Mouse (Mus musculus) myocyte (in vitro differentiated cells): ENCODE data around the gene Arhgap19.

ENCODE experiments used
- CEBPB ChIP-seq: IDR thresholded peaks from 2 replicates; pipeline ENCODE4 v1.6.1; 2011; ENCODE audit warnings: mild to moderate bottlenecking, moderate library complexity; ENCODE audit not compliant: poor library complexity, insufficient read depth, severe bottlenecking
- E2F4 ChIP-seq: IDR thresholded peaks from one replicate; pipeline ENCODE4 v1.6.1; 2011; ENCODE audit warnings: mild to moderate bottlenecking, control low read depth, moderate library complexity; ENCODE audit not compliant: insufficient read depth
- MAX ChIP-seq: IDR thresholded peaks from one replicate; pipeline ENCODE4 v1.6.1; 2011; ENCODE audit warnings: low read depth, mild to moderate bottlenecking, control low read depth
- MYOD1 ChIP-seq, 3 experiments: IDR thresholded peaks; one replicate each; pipeline ENCODE4 v1.6.1; 2011; ENCODE audit warnings: control low read depth in 2 of 3, low read depth in 2 of 3, mild to moderate bottlenecking in 2 of 3, moderate library complexity in 1 of 3; ENCODE audit not compliant: insufficient read length in 2 of 3, control insufficient read depth in 1 of 3
- MYOG ChIP-seq, 3 experiments: IDR thresholded peaks; one replicate each; pipeline ENCODE4 v1.6.1; 2011; ENCODE audit warnings: control low read depth in 2 of 3, low read depth in 2 of 3, mild to moderate bottlenecking in 2 of 3; ENCODE audit not compliant: insufficient read length in 2 of 3, control insufficient read depth in 1 of 3, insufficient read depth in 1 of 3
- POLR2A ChIP-seq: IDR thresholded peaks from one replicate; pipeline ENCODE4 v1.6.1; 2011; ENCODE audit warnings: low read depth, mild to moderate bottlenecking, control low read depth, moderate library complexity; ENCODE audit not compliant: insufficient read length
- POLR2AphosphoS2 ChIP-seq: IDR thresholded peaks from one replicate; pipeline ENCODE4 v1.6.1; 2011; ENCODE audit warnings: low read depth, control low read depth; ENCODE audit not compliant: insufficient read length
- REST ChIP-seq: IDR thresholded peaks from one replicate; pipeline ENCODE4 v1.6.1; 2011; ENCODE audit warnings: mild to moderate bottlenecking, control low read depth, moderate library complexity; ENCODE audit not compliant: insufficient read depth, insufficient read length
- SRF ChIP-seq: IDR thresholded peaks from one replicate; pipeline ENCODE4 v1.6.1; 2011; ENCODE audit warnings: low read depth; ENCODE audit not compliant: control insufficient read depth, insufficient read length
- TCF12 ChIP-seq: IDR thresholded peaks from one replicate; pipeline ENCODE4 v1.6.1; 2011; ENCODE audit warnings: mild to moderate bottlenecking, control low read depth; ENCODE audit not compliant: poor library complexity, insufficient read depth, severe bottlenecking
- TCF3 ChIP-seq: IDR thresholded peaks from one replicate; pipeline ENCODE4 v1.6.1; 2011; ENCODE audit warnings: low read depth, control low read depth; ENCODE audit not compliant: insufficient read length
- USF1 ChIP-seq: IDR thresholded peaks from one replicate; pipeline ENCODE4 v1.6.1; 2011; ENCODE audit warnings: low read depth, mild to moderate bottlenecking, control low read depth, moderate library complexity

DNA sequence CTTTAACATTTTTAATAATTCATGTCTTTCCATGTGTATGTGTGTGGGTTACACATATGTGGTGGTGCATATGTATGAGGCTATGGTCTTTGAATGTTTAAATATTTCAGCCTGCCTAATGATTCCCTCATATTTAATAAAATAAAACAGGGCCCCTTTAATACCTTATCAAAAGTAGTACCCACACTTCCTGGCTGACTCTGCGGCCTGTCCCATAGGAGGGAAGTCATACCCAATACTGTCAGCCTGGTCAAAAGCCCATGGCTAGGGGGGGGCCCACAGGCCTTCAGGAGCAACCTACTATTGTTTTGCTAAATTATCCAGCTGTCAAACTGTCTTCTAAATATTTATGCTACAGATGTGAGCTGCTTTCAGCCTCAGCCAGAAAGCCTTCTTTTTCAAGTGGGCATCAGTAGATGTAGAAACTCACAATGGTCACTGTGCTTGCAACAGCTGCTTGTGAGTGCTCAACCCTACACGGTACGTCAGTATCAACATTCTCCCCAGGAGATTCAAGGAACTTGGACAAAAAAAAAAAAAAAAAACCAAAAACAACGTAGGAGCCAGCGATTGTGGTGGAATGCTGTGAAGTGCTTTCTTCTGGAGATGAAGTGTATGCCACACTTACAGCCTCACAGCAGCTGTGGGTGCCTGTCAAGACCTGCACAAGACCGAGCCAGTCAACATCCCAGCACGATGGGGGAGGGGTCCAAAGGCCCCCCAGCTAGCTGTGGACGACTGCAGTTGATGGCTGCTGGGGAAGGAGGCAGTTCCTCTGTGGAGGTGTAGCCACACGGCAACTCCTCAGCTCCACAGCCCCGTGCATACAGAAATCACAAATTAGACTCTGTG, 12.5 kb downstream of the Arhgap19 start:
- TF ChIP-seq REST: no peak
- no peak for TF ChIP-seq SRF
- TF ChIP-seq POLR2A: no peak
- TF ChIP-seq TCF12: no peak
- no peak for TF ChIP-seq USF1
- no peak for TF ChIP-seq MAX
- no peak for TF ChIP-seq POLR2AphosphoS2
- no peak for TF ChIP-seq CEBPB
- no peak for TF ChIP-seq TCF3
- TF ChIP-seq MYOG (IDR thresholded peaks at IDR 0.05; ENCODE audit: control insufficient read depth in 1 of 3, insufficient read depth in 1 of 3, insufficient read length in 2 of 3, low read depth in 2 of 3): peak in 1 of 3 experiments; percentile 29
- TF ChIP-seq E2F4: no peak
- TF ChIP-seq MYOD1 (IDR thresholded peaks at IDR 0.05; ENCODE audit: control insufficient read depth in 1 of 3, insufficient read length in 2 of 3, low read depth in 2 of 3): peak in 2 of 3 experiments; percentile 80 to 92
